Mouse (Mus musculus) left cerebral cortex, postnatal 36 days (tissue): Measurements from ENCODE around the gene Galnt2. TPM values are rescaled to one million over a fixed set of nuclear protein-coding genes. Genes with fewer than 3 reads are reported as not detected.
A peak's percentile ranks its signal among the peaks of the same experiment; 100 is the strongest.

ENCODE experiments used
- DNase-seq, 2 experiments: peaks; one replicate each; pipeline ENCODE4 v3.0.0; 2021 to 2022; ENCODE audit warnings: low spot score in 2 of 2, mixed read lengths in 1 of 2
- intact Hi-C: fragments of 180-260 bp; cut with DNase I; formaldehyde crosslinking; loops from one replicate; pipeline ENCODE4 v1.15.1; 2025
- total RNA-seq, 2 experiments: library from RNA; stranded (reverse); gene quantifications; 2 replicates each; pipeline ENCODE4 v1.2.3; 2021

Galnt2 gene
- total RNA-seq, 2 experiments from 2014 or later, result 45.4 to 49.7 TPM

DNA sequence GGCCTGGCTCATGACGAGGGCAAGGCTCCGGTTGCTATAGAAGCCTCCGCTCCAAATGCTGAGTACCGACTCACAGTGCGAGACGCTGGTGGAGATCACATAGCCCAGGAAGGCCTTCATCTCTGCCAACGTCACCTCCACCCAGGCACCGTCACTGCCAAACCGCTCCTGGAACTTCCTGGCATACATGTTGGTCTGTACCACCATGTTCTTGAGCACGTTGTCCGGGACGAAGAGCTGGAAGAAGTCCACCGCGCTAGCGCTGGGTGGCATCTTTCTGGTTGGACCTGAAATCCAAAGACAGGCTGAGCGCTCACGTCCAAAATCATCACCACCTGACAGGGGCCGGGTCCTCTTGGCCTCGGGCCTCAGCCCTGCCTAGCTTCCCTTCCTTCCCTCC is 153.1 kb downstream of the Galnt2 start:
- no peak for DNase-seq
- intact Hi-C loops, result no loop called here

DNA sequence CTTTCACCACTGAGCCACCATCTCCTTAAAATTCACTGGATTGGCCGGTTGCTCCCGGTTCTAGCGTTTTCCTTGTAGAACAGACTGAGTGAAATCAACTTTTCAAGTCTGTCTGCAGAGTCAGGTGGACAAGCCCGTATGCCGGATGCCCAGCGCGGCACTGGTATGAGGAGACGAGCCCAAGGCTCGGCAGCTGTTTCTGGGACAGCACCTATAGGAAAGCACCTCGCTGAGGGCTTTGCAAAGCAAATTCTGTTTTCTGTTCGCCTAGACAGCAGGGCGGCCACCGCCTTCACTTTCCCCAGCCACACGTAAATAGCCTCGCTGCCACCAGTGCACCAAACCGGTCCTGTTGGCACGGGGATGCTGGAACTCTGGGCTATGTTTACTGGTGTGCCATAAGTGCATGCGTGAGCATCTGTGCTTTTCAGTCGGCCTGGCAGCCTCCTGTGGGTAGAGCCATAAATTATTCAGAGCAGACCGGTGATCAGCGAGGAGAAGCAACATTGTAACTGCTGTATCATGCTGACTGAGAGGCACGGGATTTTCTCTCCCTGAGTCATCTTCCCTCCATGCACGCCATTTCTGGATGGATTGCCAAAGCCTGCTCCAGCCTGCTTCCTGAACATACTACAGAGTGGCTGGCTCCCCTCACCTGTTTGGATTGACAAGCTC is 155.2 kb downstream of the Galnt2 start:
- intact Hi-C loops, result loop anchor here (5.0 kb wide), 1 partner anchor 131 kb away; no protein-coding TSS in a partner anchor

DNA sequence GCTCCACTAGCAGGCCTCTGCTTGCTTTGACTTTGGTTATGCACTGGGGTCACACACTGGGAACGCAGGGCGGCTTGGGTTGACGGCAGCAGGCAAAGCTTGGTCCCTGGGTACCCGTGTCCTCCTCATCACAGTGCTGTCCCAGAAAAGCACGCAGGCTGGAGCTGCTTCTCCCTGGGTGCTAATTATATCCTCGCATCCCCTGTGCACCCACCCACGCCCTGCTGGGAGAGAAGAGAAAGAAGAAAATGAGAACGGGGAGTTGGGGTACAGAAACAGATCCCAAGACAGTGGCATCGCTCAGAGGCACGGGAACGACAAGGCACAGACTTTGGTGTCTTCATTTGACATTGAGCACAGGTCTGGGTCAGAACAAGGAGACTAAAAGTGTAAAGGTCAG is 158.3 kb downstream of the Galnt2 start:
- DNase-seq, result peak; percentile 83 to 89
- intact Hi-C loops, result loop anchor here (5.0 kb wide), 1 partner anchor 128 kb away; no protein-coding TSS in a partner anchor

More for the DNA sequence above, 155.2 kb downstream of the Galnt2 start:
- DNase-seq, result peak; percentile 75 to 84

DNA sequence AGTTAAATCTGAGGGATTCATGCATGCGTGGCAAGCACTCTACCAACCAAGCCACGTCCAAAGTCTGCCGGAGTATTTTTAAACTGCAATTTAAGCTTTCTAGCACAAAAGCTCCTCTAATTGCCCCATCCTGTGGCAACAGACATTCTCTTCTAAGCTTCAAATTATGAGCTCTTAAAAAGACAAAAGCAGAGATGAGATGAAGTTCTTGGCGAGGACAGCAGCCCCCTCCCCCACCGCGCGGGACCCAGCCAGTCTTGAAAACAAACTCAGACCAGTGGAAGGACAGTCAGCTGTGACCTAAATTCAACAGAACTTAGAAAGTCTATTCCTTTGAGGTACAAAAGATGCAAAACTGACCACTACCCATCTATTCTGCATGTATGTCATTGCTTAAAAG is 160.0 kb downstream of the Galnt2 start:
- intact Hi-C loops, result no loop called here
- DNase-seq, result no peak

DNA sequence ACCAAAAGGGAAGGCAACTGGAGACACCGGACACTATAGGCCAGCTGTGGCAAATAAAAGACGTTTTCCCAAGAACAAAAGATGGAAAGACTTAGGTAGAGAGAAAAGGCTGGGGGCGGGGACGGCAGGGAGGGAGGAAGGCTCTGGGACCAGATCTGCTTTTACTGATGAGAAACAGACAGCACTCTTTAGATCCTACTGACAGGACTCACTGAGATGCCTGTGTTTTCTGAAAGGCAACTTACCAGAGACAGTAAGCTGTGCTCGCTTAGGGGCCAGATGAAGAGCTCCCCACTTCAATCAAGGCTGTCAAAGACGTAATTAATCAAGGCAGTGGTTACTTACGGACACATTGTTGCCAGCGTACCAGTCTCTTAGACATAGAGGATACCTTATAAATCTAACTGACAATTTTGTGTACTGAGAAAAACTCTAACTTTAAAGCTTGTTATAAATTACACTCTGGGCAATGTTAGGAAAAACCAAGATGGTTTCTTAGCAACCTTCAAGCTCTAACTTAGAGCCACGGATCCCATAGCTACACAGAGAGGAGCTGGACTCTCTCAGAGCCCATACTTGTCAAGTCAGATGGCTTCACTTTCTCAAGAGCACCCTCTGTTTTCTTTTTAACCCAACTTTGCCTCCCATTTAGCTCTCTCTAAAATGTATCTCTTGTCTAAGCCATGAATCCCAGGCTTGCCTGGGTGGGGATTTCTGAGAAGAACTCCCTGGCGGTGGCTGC is 161.3 kb downstream of the Galnt2 start:
- intact Hi-C loops, result no loop called here
- DNase-seq, result no peak

DNA sequence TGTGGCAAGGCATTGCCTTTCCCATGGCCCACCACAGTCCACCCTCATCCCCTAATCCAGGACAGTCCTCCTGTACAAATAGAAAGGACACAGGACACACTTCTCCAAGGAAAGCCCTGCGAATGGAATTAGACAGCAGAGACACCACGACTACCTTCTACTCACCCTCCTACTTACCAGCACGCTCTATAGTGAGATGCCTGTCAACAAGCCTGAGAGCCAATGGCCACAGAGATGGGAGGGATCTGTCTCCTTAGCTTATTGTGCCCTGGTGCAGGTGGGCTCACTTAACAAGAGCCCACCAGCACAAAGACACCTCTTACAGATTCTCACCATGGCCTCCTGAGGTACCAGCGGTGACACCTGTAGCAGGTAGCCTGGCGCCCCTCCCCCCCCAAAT is 161.8 kb downstream of the Galnt2 start:
- DNase-seq, result no peak
- intact Hi-C loops, result no loop called here

DNA sequence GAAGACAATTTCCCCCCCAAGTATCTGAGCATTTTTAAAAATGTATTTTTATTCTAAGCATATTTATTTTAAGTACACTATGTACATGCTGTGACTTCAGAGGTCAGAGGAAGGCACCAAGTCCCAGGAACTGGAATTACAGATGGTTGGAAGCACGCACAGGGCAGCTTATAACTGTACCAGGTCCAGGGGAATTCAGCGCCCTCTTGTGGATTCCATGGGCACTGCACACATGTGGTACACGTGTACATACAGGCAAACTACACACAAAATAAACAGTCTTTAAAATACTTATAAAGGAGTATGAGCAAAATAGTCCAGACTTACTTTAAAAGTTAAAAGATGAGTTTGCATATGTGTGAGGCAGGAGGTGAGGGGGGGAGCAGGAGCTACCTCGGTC is 162.7 kb downstream of the Galnt2 start:
- no peak for DNase-seq
- intact Hi-C loops, result no loop called here

DNA sequence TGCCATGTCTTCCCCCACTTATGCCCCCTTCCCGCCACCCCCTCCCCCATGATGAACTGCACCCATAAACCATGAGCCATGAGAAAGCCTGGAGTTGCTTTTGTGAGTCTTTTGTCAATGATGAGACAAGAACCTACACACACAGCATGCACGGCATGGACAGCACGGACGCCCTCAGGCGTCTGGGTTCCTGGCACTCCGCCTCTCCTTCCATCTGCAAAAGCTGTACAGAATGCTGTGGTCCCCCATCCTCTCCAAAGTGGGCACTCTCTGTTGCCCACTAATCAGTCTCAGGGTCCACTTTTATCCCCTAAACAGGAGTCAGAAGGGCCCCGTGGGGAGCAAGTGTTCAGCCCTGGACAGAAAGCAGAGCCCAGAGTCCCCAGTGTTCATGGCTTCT is 163.8 kb downstream of the Galnt2 start:
- no peak for DNase-seq
- intact Hi-C loops, result loop anchor here (5.0 kb wide), 2 partner anchors 37 to 112 kb away; no protein-coding TSS in a partner anchor

Other genes with a start within 250 kb of the Galnt2 start
- gene Abcb10, start 248.3 kb upstream of the Galnt2 start, total RNA-seq, result 10 to 100 TPM; 15.6 to 18.1 TPM
- 10 to 100 TPM; 21.7 to 22.3 TPM for gene Taf5l, start 210.0 kb upstream of the Galnt2 start, total RNA-seq
- 10 to 100 TPM; 11.2 to 11.3 TPM for gene Urb2, start 209.9 kb upstream of the Galnt2 start, total RNA-seq
- gene Pgbd5, start 208.3 kb downstream of the Galnt2 start, total RNA-seq, result 100 to 1,000 TPM; 211 to 220 TPM